Mouse (Mus musculus) embryonic fibroblast, embryonic 13.5 days (primary cell): ENCODE measurements around the gene E330009J07Rik.

Experiments used
- CTCF ChIP-seq: IDR thresholded peaks from 2 replicates; pipeline ENCODE4 v1.5.1; 2011; ENCODE audit warnings: mild to moderate bottlenecking, control low read depth, low read length, moderate library complexity, borderline replicate concordance; ENCODE audit not compliant: insufficient read depth
- POLR2A ChIP-seq: IDR thresholded peaks from 2 replicates; pipeline ENCODE4 v1.6.1; 2011; ENCODE audit warnings: low read depth, mild to moderate bottlenecking, control low read depth, low read length, moderate library complexity

GRCm38 (mm10) chr6:40479705-40480104 lies 43.8 kb upstream of the E330009J07Rik start:
- no peak for TF ChIP-seq CTCF
- no peak for TF ChIP-seq POLR2A
